Mouse (Mus musculus) lung, postnatal 0 days (tissue): Measurements from ENCODE around the gene Ggt5. TPM values are rescaled to one million over a fixed set of nuclear protein-coding genes. Genes with fewer than 3 reads are reported as not detected.
"Not testable (repeated sequence)": the region's sequence is repeated elsewhere in the genome, so short reads cannot be mapped to it uniquely, and the experiment has no call there.

Source experiments
- ATAC-seq: fragments of 200-750 bp; cut with Nextera tagmentation; 2 replicates; pipeline ENCODE4 v1.8.0; 2017; ENCODE audit warnings: moderate library complexity
- DNase-seq: peaks from one replicate; pipeline ENCODE4 v3.0.0-alpha.2; 2016; ENCODE audit warnings: low spot score
- H3K27ac ChIP-seq: fragments of 300-500 bp; sonication (generic); 2 replicates; pipeline ENCODE4 v1.5.1; 2014; ENCODE audit warnings: antibody characterized with exemption, mild to moderate bottlenecking, low read length, mixed read lengths
- H3K27me3 ChIP-seq: fragments of 300-500 bp; sonication (generic); replicated peaks from 2 replicates; pipeline ENCODE4 v1.6.1; 2014; ENCODE audit warnings: low read length, mixed read lengths; ENCODE audit not compliant: insufficient read depth
- H3K36me3 ChIP-seq: fragments of 300-500 bp; sonication (generic); 2 replicates; pipeline ENCODE4 v1.6.1; 2014; ENCODE audit warnings: low read length, mixed read lengths; ENCODE audit not compliant: insufficient read depth
- H3K4me1 ChIP-seq: fragments of 300-500 bp; sonication (generic); 2 replicates; pipeline ENCODE4 v1.6.1; 2014; ENCODE audit warnings: antibody characterized with exemption, low read depth, low read length, mixed read lengths; ENCODE audit not compliant: insufficient read depth
- H3K4me2 ChIP-seq: fragments of 300-500 bp; sonication (generic); replicated peaks from 2 replicates; pipeline ENCODE4 v1.6.1; 2014; ENCODE audit warnings: low read depth, mild to moderate bottlenecking, low read length, moderate library complexity, mixed read lengths
- H3K4me3 ChIP-seq: fragments of 300-500 bp; sonication (generic); 2 replicates; pipeline ENCODE4 v1.5.1; 2014; ENCODE audit warnings: low read depth, low read length
- H3K9ac ChIP-seq: fragments of 300-500 bp; sonication (generic); replicated peaks from 2 replicates; pipeline ENCODE4 v1.6.1; 2014; ENCODE audit warnings: low read depth, mild to moderate bottlenecking
- H3K9me3 ChIP-seq: fragments of 300-500 bp; sonication (generic); 2 replicates; pipeline ENCODE4 v1.6.1; 2016; ENCODE audit warnings: low read length, mixed read lengths
- CTCF ChIP-seq: IDR thresholded peaks from 2 replicates; pipeline ENCODE4 v1.5.1; 2016; ENCODE audit warnings: antibody characterized with exemption, mild to moderate bottlenecking
- EP300 ChIP-seq: IDR thresholded peaks from 2 replicates; pipeline ENCODE4 v1.6.1; 2016; ENCODE audit warnings: antibody characterized with exemption, mild to moderate bottlenecking, control low read depth
- WGBS: fragments of 180-500 bp; shearing (Covaris S2); extraction: QIAGEN DNeasy Blood & Tissue Kit; methylation state at CpG from one replicate; pipeline ENCODE4 v1.1.7; 2014; 5-methylcytosine and 5-hydroxymethylcytosine counted together
- polyA plus RNA-seq: library from polyadenylated mRNA; unstranded; fragments of >200 nt; fragmentation: Nextera tagmentation; extraction: Ambion mirVana; gene quantifications from 2 replicates; pipeline ENCODE4 v1.2.1, GENCODE M21; 2015

Ggt5 gene
- polyA plus RNA-seq, 1 experiment from 2014 or later, result 3.4 TPM

- no peak for ATAC-seq
- Histone ChIP-seq H3K9me3 (no peaks in the 10 kb centered on the region), H3K4me2 (no peak overlapping the region), H3K9ac (no peak overlapping the region), H3K4me3 (no peak overlapping the region), H3K4me1 (no peaks in the 10 kb centered on the region), H3K27me3 (no peaks in the 10 kb centered on the region), H3K36me3 (no peaks in the 10 kb centered on the region), H3K27ac (no peak overlapping the region)
- TF ChIP-seq CTCF, result no peak
- no peak for TF ChIP-seq EP300
- WGBS, result 65% methylated on average over 7 of the region's 7 CpGs
- no peak for DNase-seq
These were observed 23.2 kb upstream of the Ggt5 start for GRCm38 (mm10) chr10:75565906-75566305.

DNA sequence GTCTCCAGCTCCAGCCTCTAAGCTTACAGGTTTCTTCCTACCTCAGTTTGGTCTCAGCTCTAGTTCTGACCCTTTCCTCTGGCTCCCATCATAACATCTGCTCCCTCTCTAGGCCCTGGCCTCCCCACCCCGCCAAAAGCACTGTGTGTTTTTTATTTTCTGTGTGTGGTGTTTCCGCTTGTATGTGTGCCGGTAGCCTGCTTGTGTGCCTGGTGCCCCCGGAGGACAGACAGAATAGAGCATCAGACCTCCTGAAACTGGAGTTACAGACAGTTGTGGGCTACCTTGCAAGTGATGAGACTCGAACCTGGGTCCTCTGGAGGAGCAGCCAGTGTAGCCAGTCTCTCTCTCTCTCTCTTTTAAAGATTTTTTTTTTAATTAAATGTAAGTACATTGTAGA lies 22.8 kb upstream of the Ggt5 start:
- H3K27me3 ChIP-seq, result no peaks in the 10 kb centered on the region
- DNase-seq, result no peak
- no peaks in the 10 kb centered on the region for H3K4me1 ChIP-seq
- no peak for TF ChIP-seq CTCF
- no peak for TF ChIP-seq EP300
- H3K4me2 ChIP-seq, result no peak overlapping the region
- H3K4me3 ChIP-seq, result no peak overlapping the region
- no peak for ATAC-seq
- no peaks in the 10 kb centered on the region for H3K36me3 ChIP-seq
- H3K9me3 ChIP-seq, result no peaks in the 10 kb centered on the region
- WGBS, result 72% methylated on average over 5 of the region's 5 CpGs
- no peak overlapping the region for H3K27ac ChIP-seq
- no peak overlapping the region for H3K9ac ChIP-seq

- not testable (repeated sequence) for H3K9me3 ChIP-seq, H3K9ac ChIP-seq, H3K36me3 ChIP-seq, H3K27me3 ChIP-seq, H3K27ac ChIP-seq, ATAC-seq, H3K4me3 ChIP-seq, H3K4me2 ChIP-seq, H3K4me1 ChIP-seq, DNase-seq
- peak; percentile 31 for TF ChIP-seq CTCF
- WGBS, result 81% methylated on average over 2 of the region's 2 CpGs
These were observed 22.4 kb upstream of the Ggt5 start for GRCm38 (mm10) chr10:75566765-75567164.

- WGBS, result 29% methylated on average over 5 of the region's 5 CpGs
- Histone ChIP-seq H3K4me3 (no peak overlapping the region), H3K27me3 (no peaks in the 10 kb centered on the region), H3K9ac (no peak overlapping the region), H3K9me3 (no peaks in the 10 kb centered on the region), H3K36me3 (no peaks in the 10 kb centered on the region), H3K4me2 (no peak overlapping the region), H3K4me1 (no peaks in the 10 kb centered on the region), H3K27ac (no peak overlapping the region)
- ATAC-seq, result no peak
- no peak for DNase-seq
- TF ChIP-seq CTCF, result no peak
- TF ChIP-seq EP300, result no peak
These were observed 21.1 kb upstream of the Ggt5 start for GRCm38 (mm10) chr10:75568029-75568428.

GRCm38 (mm10) chr10:75568441-75568840 lies 20.7 kb upstream of the Ggt5 start:
- Histone ChIP-seq H3K27ac (no peak overlapping the region), H3K9me3 (no peaks in the 10 kb centered on the region), H3K27me3 (no peaks in the 10 kb centered on the region), H3K36me3 (no peaks in the 10 kb centered on the region), H3K4me1 (no peaks in the 10 kb centered on the region), H3K4me3 (no peak overlapping the region), H3K4me2 (no peak overlapping the region), H3K9ac (no peak overlapping the region)
- WGBS, result 9% methylated on average over 11 of the region's 11 CpGs
- no peak for DNase-seq
- no peak for ATAC-seq
- no peak for TF ChIP-seq EP300
- no peak for TF ChIP-seq CTCF

DNA sequence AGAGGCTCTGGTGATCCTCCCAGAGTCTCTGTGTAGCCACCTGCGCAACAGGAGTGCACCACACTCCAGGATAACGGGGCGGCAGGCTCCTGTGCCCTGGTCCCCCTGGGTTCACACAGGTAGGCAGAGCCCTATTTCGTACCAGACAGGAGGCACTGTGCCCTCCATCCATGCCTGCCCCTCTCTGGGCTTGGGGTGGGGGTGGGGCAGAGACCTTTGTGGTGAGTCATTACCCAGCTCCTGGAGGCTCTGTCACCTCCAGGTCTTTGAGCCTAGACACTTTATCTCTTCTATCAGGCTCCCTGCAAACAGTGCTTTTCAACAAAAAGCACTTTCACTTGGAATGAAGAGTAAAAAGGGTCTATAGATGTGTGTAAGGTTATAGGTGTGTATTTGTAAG lies 20.3 kb upstream of the Ggt5 start:
- Histone ChIP-seq H3K4me3 (no peak overlapping the region), H3K27ac (no peak overlapping the region), H3K36me3 (no peaks in the 10 kb centered on the region), H3K9me3 (no peaks in the 10 kb centered on the region), H3K9ac (no peak overlapping the region), H3K4me2 (no peak overlapping the region), H3K27me3 (no peaks in the 10 kb centered on the region), H3K4me1 (no peaks in the 10 kb centered on the region)
- no peak for DNase-seq
- 28% methylated on average over 4 of the region's 4 CpGs for WGBS
- ATAC-seq, result no peak
- TF ChIP-seq EP300 (no peak), CTCF (no peak)

DNA sequence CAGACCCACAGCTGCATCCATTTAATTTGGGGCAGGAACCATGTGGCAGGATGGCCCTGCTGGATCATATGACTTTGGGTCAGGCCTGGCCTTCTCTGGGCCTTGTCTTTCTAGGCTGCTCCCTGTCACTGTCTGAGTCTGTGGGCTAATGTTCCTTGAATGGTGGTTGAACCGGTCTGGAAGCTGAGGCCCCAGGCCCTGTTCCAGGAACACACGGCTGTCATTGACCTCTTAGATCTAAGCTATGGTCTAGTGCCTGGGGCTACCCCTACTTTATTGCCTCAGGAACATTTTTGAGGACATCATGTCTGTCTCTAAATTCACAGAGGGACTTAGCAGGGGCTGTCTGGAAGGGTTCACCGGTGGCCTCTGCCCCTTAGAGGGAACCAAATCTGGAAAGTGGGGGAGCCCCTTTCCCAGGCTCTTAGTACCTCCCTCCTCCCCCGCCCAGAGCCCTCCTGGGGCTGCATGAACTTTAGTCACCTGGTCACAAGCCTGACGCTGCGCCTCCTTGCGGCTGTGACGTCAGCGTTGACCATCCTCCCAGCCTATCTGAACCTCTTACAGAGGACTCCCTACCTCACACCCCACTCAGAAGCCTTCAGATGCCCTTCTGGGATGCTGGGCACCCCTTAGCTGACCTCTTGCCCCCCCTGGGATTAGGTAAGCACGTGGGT lies 18.0 kb upstream of the Ggt5 start:
- Histone ChIP-seq H3K4me2 (no peak overlapping the region), H3K4me1 (no peaks in the 10 kb centered on the region), H3K27me3 (no peaks in the 10 kb centered on the region), H3K27ac (no peak overlapping the region), H3K9ac (no peak overlapping the region), H3K9me3 (no peaks in the 10 kb centered on the region), H3K4me3 (no peak overlapping the region), H3K36me3 (no peaks in the 10 kb centered on the region)
- WGBS, result 39% methylated on average over 10 of the region's 10 CpGs
- TF ChIP-seq CTCF (no peak), EP300 (no peak)
- DNase-seq, result no peak
- no peak for ATAC-seq
